Mouse (Mus musculus) right cerebral cortex, postnatal 14 days (tissue): Measurements from ENCODE around the gene Rufy3.

Experiments
- DNase-seq: peaks from one replicate; pipeline ENCODE4 v3.0.0; 2022

The Rufy3 gene

DNA sequence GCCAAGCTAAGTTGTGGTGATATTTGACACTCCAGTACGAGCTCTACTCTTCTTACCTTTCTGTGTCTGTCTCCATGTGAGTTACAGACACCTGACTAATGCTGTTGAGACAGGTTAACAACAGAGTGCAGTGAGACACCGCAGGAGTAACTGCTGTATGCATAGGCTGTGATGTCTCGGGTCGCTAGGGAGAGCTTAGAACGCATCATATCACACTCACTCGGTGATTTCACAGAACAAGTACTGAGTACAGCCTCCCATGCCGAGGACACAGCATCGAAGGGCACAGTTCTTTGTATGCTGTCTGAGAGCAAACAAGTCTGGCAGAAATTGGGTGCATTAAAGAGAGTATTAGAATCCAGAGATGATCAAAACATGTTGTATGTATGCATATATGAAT, 65.1 kb downstream of the Rufy3 start:
- DNase-seq, result no peak

DNA sequence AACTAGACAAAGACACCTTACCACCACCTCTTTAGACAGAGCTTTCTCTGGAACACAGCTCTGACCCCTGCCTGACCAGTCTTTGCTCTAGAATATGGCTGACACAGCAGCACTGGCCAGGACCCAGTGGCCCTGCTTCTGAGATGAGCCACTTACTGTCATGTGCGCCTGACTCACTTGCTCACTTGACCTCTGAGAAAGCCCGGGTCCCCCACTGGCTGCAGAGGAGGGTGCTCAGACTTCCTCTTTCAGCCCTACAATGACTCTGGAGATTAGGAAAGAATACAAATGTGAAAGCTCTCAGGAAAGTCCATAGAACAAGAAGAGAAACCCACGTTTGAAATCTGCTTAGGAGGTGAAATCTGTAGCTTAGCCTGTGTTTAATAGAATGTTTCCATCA, 66.0 kb downstream of the Rufy3 start:
- no peak for DNase-seq

DNA sequence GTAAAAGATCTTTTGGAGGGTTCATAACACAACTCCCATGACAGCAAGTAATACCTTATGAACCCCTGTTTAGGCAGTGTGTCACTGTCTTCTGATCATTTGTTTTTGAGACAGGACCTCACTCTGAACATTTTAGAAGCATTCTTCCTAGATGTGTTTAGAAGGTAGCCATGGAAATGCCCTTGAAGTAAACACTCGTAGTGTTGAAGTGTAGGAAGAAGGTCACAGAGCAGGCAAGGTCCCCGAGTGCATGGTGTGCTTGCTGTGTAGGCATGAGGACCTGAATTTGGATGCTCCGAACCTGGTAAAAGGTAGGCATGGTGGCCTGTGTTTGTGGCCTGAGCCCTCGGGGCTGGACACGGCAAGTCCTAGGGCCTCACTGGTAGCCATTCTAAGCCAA, 66.7 kb downstream of the Rufy3 start:
- no peak for DNase-seq

DNA sequence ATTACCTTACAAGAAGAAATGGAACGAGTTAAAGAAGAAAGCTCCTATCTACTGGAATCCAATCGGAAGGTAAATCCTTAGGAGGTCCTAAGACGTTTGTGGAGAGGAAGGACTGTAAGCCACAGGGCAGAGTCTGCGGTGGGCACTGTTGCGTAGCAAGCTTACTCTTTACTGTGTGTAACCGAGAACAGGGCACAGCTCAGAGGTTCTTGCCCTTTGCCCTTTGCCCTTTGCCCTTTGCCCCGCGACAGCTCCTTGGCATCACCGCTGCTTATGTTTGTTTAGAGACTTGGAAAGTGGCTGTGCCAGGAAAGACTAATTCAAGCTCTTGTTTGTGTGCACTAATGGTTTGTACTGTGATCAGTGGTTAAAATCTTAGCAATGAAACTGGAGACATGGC, 67.6 kb downstream of the Rufy3 start:
- DNase-seq, result no peak

DNA sequence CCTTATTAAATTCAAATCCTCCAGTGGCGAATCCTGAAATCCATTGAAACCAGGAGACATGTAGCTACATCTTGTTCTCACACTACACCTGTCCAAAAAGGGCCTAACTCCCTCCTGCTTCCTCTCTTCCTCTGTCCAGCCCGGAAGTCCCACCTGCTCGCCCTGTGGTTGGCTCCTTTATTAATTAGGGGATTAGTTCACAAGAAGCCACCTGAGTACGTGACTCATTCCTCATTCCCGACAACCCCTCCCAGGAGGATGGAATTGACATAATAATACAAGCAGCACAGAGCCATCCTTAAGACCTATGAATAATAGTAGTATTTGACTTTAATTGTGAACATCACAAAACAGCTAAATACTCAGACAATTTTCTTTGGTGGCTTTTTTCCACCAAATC, 69.2 kb downstream of the Rufy3 start:
- no peak for DNase-seq

DNA sequence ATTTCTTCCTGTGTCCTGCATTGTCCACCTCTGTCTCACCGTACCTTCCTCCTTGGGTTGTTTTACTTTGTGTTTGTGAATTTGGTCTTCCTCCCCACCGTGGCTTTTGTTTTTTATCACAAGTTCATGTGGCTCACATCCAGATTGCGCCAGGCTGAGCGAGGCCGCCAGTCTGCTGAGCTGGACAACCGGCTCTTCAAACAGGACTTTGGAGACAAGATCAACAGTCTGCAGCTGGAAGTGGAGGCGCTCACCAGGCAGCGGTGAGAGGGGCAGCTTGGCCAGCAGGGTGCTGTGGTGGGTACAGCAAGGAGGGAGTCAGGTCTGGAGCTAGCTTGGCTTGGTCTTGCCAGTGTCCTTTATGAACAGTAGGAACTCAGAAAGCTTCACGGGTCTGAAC, 77.9 kb downstream of the Rufy3 start:
- DNase-seq, result no peak

DNA sequence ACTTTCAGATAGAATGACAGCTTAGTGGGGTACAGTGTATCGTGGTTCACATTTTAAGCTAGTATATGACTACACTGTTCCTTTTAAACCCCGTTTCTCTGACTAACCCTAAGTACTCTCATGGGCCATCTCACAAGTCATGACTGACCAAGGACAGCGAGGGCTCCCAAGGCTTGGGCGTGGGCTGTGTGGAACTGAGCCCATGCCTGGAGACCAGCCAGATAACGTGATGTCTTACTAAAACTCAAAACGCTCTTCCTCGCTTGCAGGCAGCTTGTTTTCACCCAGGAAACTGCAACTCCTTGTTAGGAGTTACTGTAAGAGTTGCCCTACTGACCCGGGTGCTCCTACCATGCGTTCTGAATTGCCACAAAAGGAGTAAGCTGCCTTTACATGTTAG, 78.7 kb downstream of the Rufy3 start:
- DNase-seq, result no peak

DNA sequence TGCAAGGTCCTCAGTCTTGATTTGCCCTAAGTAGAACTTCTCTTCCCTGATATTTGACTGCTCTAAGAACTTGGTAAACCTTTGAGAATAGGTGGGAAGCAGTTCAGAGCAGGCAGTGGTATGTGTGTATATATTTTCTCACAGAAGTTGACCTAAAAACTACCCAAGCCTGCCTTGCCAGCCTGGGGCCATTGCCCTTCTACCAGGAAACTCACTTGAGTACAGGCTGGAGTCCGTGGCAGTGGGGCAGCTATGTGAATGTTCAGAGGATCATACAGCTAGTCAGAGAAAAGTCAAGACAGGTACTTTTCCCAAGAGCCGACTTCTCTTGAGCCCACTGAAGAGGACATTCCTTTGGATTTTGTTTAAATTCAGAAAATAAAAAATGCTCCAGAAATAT, 80.1 kb downstream of the Rufy3 start:
- DNase-seq, result no peak

DNA sequence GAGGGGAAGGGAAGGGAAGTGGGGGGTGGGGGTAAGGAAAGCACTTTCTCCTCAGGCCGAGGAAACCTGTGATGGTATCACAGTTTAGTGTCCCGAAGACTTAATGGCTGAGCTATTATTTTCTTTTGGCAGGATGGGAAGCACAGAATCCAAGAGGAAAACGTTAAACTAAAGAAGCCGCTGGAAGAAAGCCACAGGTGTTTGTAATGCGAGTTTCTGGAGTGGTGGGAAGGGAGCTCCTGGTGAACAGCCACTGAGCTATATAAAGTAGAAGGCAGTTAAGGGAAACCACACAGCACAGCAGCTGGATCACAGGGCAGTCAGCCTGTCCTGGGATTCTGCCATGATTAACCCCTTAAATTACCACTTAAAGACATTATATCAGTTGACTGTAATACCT, 80.6 kb downstream of the Rufy3 start:
- DNase-seq, result no peak

DNA sequence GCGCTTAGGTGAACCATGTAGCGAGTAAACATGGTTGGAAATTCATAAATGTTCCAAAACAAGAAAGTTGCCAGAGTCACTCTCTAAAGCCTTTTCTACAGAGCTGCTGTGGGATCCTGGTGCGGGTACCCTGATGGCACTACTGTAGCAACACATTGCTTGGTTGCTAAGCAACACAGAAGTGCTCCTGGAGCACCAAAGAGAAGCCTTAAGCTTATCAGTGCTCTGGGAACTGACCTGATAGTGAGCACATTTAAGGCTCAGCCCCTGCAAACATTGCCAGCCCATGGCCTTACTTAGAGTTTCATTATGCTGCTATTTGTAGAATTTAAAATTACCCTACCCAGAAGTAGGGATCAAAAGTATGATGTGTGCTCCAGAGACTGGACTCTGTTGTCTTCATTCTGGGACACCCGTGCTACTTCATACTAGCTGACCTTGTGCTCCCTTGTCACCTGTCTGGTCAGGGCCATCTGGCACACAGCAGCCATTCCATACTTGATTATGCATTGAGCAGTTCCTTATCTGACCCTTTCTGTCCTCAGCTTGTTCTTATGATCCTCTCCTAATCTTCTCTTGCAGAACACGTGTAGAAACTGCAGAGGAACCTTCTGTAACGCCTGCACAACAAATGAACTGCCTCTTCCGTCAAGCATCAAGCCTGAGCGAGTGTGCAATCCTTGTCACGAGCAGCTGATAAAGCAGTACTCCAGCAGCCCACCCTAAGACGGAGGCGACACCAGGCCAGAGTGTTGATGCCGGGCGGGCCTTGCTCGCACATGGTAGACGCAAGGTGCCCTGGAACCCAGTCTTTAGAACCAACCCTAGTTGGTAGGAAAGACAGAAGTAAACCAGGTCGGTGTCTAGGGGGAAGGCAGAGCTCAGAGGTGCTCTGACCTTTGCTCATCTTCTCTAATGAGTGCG, 84.7 kb downstream of the Rufy3 start:
- no peak for DNase-seq

DNA sequence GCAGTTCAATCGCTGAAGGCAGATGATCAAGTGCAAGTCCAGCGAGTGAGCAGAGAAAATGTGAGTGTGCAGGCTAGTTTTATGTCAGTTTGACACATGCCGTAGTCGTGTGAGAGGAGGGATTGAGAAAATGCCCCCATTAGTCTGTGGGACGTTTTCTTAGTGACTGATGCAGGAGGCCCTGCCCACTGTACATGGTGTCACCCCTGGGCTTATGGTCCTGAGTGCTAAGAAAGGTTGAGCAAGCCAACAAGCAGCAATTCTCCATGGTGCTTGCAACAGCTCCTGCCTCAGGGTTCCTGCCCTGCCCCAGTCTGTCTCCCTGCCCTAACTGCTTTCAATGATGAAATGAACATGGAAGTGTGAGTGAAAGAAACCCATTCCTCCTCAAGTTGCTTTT, 87.7 kb downstream of the Rufy3 start:
- DNase-seq, result no peak

DNA sequence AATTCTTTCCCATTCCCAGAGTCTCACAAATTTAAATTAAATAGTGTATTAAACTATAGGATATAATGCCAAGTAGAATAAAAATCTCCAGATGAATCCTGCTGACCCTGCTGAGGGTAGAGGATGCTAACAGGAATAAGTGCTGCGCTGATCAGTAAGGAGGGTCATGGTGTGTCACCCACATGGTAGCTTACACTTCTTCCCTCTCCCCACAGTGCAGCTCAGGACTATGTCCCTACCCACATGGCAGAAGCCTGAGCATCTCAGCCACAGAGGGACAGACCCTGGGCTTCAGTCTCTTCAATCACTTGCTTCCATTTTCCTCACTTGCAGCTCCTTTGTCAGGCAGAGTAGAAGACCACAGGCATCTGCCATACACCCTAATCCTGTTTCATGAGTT, 93.0 kb downstream of the Rufy3 start:
- DNase-seq, result no peak

DNA sequence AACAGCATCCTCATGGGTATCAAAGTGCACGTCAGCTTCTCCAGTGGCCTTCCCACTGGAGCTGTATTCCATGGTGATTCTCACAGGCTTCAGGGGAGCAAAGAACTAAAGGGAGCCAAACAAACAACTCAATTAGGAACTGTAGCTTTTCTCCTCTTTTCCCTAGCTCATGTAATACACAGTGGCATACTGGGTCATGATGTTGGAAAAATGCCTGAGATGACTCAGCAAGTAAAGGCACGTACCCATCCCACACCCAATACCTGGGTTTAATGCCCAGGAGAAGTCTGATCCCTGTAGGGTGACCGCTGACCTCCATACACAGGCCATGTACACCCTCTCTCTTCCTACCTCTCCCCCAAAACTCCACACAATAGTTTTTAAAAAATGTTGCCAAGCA, 98.3 kb downstream of the Rufy3 start:
- DNase-seq, result no peak

DNA sequence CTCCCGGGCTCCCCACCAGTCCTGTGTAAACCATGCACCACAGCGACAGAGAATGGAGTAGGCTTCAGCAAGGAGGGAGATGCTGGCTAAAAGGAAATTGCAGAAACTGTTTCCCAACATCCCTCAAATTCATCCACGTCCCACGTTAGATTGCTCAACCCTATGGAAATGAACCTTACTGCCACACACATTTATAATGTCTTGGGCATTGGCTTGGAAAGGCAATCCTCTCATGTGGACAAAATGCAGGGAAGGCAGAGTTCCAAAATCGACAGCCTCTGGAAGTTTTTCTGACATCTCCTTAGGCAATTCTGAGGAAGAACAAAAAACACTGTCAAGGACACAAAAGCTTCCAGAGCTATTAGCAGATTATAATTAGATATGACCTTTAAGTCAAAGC, 99.0 kb downstream of the Rufy3 start:
- DNase-seq, result no peak

DNA sequence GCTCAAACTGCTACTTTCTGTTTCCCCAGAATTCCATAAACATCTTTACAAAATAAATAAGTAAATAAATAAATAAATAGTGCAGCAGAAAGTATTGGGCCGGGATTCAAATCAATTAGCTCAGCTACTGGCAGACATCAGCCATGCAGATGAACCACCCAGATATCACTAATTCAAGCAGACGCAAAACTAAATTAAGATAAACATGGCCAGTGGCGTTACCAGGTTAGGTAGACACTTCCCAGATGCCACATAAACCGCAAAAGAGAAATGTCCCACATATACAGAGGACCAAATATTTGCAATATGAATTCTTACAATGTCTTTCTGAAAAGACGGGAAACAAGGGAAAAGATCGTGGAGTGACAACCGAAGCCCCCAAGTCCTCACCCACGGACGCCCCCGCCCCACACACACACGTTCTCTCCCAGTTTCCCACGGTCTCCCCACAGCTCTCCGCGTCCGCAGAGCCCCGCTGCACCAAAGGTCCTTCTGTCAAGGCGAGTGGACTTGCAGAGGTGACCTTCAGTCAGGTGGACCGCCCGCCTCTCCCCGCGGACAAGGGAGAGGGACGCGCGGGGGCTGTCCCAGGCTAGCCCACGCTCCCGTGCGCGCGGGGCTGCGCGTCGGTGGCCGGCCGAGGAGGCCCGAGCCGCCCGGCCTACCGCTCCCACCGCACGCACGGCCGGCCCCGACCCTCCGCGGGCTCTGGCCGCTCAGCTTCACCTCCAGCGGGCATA, 110.0 kb downstream of the Rufy3 start:
- no peak for DNase-seq

DNA sequence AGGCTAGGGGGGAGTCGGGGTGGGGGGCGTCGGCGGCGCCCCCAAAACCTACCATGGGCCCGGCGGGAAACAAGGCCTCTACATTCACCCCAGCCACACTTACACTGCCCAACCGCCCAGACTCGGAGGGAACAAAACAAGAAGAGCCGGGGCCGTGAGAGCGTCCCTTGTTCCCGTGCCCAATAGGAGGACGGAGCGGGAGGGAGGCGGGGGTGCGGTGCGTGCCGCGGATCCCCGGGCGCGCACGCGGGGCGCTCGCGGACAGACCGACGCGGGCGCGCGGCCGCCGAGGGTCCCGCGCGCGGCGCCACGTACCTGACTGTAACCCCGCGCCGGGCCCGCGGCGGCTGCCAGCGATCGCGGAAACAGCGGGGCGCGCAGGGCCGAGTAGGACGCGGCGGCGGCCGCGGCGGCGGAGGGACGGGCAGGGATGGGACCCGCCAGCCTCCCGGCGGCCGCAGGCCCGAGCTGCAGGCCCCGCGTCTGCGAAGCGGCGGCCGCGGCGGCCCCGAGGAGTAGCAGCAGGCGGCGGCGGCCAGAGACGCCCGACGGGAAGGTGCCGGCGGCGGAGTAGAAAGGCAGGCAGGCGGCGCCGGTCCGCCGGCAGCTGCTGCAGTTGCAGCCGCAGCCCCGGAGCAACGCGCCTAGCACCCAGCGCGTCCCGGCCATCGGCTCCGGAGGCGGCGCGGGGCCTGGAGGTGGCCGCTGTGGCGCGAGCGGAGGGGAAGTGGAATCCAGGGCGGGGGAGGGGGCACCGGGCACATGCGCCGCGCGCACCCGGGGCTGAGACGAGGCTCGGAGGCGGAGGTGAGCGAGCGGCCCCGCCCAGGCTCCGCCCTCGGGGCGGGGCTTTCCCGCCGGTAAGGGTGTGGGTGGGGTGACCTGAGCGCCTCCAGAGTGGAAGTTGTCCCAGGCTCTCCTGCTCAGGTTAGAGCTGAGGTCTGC, 110.9 kb downstream of the Rufy3 start, which contains the start of gene Grsf1:
Gene Grsf1, minus strand, starts transcription at position 729 of the 945 bp plus-strand sequence.
- peak; percentile 92 for DNase-seq

DNA sequence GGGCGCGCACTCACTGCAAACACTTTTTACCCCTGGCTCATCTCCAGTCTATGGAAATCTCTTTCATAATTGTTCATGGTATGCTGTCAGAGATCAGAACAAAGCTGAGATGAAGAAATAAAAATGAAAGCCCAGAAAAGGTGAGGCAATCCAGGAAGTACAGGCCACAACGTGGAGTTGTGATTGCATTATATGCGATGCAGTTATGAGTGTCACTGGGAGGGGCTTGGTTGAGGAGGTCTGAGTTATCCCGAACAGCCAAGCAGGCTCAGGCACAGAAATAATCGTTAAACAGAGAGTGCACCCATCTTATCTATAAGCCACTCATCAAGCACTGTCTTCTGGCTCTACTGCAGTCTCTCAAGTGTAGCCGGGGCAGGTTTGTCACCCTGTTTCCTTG, 114.1 kb downstream of the Rufy3 start:
- no peak for DNase-seq

DNA sequence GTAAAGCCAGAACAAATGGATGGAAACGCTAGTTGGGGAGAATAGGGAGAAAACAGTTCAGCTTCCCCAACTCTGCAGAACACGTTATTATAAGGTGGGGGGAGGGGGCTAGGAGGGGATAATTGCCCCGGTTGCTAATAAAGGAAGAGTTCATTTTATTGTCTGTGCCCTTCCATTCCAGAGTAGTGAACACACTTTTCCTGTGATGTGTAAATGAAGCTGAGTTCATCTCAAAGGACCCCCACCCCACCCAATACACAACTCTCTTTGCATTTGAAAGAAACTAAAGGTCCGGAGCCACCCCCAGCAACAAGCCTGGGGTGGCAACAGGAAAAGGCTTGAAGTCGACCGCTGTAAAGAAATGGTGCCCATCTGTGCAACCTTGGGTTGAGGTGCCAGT, 114.5 kb downstream of the Rufy3 start:
- no peak for DNase-seq

DNA sequence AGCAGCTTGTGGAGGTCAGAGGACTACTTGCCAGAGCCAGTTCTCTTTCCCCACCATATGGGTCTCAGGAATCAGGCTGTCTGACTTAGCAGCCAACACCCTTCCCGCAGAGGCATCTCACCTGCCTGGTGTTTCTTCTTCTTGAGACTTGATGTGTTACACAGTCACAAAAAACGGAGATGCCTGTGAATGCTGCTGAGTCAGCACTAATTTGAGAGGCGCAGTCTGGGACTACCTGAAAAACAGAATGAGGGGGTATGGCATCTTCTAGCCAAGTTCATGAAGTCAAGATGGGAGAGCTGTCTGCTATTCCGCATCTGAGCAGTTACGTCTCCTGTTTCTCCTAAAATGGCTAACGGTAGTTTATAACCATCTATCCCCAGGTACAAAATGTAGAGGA, 115.7 kb downstream of the Rufy3 start:
- DNase-seq, result no peak

DNA sequence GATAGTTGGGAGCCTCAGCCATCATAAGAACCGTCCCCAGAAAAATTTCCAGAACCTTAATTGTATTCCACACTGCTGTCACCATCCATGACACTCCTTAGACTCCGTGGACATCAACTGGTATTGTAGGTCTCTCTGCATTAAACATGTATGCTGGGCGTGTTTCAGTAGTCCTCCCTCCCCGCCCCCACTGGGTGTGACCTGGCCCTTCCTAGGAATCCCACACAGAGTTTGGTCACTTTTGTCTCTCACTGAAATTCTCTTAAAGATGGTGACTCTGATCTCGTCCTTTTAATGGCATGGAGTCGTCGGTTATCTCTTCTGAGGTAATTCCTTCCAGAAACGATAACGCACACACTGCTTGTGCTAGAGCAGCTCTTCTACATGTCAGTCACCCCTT, 118.9 kb downstream of the Rufy3 start:
- DNase-seq, result no peak

DNA sequence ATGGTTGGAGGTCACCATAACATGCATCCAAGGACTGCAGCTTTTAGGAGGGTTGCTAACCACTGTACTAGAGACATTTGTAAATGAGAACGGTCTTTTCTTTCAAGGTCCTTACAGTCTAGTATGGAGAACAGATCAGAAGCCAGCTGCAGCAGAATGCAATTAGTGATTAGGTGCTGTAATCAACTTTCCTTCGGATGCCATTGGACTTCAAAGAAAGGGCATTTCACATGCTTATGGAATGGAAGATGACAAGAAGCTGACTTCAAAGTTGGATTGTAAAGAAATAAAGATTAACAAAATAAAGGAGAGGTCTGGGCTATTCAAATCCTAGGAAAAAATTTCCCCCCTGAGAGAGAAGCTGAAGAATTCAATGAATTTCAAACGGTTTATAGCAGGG, 119.4 kb downstream of the Rufy3 start:
- DNase-seq, result no peak

DNA sequence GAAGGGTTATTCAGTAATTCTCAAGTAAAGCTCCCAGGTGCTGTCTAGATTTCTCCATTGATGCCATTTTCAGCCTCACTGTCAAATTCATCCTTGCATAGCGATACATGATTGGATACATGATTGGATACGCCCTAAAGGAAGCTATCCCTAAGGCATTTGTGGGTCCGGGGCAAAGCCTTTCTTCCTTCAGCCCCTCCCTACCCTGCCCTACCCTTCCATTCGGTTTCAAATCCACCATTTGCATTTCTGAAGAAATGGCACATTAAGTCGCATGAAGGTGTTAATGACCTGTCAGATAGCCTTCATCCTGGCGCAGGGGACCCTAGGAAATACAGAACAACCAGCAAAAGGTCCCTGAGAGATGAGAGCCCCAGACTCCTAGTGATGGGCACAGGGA, 120.5 kb downstream of the Rufy3 start:
- no peak for DNase-seq

DNA sequence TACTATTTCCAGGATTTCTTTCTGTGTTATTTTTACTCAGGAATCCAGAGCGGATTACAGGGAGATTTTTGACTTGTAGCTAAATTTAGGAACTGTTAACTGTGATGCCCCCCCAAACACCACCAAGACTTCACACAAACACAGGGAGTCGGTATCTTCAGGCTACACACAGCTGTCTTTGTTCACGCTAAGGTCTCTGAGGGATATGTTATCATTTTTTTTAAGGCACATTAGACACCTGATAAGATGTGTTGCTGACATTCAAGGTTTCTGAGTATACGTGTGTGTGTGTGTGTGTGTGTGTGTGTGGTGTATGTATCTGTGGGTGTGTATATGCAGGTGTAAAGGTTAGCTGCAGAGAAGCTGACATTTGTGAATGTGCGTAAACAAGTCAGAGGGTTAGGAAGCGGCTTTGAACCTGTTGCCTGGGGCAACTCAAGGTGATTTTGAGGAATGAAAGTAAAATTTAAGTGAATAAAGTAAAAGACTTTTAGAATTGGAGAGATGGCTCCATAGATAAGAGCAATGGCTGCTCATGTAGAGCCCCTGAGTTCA, 121.0 kb downstream of the Rufy3 start:
- no peak for DNase-seq
